Mouse (Mus musculus) right cerebral cortex, postnatal 25 days (tissue): ENCODE results near the gene Armh2.
A peak's percentile ranks its signal among the peaks of the same experiment; 100 is the strongest.

ENCODE experiments used
- DNase-seq: peaks from one replicate; pipeline ENCODE4 v3.0.0; 2022

Armh2 gene

DNA sequence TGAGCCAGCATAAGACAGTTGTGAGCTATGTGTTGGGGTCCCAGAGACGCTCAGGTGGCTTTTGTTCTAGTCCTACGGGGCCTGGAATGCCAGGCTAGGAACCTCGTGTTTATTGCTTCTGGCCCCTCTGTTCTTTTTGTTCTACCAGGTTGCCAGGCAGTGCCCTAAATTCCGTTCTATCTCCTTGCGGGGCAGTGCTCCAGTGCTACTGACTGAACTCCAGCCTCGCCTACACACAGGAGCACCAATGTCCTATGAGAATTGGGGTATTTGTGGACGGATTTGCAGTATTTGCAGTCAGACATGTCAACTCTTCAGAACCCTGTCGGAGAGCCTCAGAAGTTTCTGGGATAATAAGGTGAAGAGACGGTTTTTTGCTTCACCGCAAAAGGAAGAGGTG lies at the start of gene Armh2:
TSS of gene Armh2 (plus strand) at position 205 of the 400 bp plus-strand sequence.
- DNase-seq, result no peak

DNA sequence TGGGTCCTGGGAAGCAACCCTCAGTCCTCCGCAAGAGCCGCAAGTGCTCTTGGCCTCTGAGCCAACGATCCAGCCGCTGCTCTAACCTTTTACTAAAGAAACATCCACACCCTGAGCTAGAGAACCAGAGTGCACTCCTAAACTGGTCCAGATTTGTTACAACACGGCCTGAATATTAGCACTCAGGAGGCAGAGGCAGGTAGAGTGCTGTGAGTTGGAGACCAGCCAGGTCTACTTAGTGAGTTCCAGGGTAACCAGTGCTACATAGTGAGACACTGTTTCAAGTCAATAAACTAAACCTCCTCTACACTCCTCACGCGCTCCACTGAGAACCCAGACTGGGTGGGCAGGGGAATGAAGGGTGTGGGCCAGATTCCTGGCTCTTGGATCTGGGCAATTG lies 47.7 kb upstream of the Armh2 start:
- no peak for DNase-seq

DNA sequence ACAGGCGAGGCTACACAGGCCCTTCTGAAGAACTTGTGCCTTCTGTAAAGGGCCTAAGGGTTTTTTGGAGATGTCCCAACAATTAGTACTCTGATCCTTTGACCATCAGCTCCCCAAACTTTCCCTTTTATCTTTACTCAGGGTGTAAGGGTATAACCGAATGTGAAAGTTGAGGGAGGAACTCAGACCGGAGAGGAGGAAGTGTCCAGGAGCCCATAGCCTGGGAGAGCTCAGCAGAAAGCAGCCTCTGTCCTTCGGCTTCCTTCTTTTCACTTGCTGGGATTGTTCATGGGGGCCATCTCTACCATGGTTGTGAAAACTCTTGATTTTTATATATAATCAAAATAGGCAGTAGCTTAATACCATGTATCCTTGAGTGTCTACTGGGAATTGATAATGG lies 42.3 kb upstream of the Armh2 start:
- DNase-seq, result no peak

DNA sequence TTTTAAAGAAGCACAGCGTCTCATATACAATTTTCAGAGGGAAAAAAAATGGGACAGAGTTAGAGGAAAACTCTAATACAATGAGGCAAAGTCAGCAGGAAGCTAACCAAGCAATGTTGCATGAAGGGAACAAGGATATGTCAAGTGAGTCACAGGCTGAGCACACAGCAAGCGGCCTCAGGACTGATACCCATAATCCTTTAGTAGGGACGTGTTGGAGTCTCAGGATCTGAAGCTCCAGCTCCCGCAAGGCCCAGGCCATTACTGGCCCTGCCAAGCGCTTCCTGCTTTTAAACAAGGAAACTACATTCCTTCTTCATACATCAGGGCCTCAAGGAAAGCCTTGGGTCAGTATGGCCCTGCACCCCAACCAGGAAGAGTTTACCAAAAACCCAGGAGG lies 38.9 kb upstream of the Armh2 start:
- no peak for DNase-seq

DNA sequence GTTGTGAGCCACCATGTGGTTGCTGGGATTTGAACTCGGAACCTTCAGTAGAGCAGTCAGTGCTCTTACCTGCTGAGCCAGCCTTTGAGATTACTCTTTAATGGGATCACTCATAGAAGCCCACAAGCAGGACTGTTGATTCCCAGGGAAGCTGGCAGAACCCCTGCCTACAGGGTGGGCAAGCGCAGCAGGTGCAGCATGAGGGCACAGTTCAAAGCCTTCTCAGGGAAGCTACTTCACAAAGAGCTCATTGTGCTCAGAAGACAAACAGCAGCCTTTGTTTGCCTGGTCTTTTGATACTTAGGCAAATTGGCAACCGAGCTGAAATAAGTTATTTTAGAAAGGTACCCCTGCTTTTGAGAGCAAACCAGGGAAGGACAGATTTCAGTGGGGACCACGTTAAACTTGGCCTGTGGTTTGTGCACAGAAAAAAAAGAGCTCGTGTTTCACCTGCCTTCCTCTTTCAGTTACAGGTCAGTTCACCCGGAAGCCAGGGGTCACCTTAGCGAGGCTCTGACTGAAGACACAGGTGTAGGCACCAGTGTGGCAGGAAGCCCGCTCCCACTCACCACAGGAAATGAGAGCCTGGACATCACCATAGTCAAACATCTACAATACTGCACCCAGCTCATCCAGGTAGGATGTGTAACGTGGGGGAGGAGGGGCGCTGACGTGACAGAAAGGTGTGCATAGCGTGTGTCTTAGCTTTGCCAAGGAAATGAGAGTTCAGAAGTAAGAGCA lies 31.2 kb upstream of the Armh2 start:
- DNase-seq, result no peak

DNA sequence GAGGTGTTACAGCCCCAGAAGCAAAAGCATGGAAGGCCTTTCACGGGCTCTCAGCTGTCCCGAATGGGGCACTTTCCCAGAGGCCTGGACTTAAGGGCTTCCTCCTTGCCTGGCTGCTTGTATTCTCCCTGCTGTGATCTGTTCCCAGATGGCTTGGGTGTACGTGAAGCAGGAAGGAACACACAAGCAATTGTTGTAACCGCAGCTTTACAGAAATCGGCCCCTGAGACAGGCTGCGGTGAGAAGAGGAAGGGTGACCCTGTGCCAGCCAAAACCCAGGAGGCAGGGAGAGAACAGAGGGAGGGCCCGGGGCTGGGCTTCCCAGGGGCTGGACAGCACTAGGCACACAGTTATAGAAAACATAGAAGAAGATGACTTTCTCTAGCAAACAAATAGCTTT lies 30.1 kb upstream of the Armh2 start:
- no peak for DNase-seq

DNA sequence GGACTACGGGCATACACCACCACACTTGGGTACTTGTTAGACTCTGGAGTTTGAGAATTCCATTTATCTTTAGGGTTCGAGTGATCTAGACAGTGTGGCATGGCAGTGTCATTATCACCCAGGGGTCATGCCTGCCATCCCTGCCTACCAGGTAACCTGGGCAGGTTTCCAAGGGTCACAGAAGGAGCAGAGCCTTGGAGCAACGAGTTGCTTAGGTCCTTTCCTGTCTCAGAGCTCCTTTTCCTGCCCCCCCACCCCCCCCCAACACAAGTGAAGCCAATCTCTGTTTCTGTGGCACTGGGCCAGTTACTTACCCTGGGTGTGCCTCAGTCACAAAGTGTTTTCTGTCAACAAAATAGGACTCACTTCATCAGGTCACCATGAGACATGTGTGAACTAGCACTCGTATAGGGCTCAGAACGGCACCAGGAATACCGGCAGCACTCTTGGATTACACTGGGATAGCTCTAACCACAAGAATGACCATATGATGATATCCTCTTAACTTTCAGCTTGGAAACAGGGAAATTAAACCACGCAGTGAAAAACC lies 28.4 kb upstream of the Armh2 start:
- DNase-seq, result no peak

DNA sequence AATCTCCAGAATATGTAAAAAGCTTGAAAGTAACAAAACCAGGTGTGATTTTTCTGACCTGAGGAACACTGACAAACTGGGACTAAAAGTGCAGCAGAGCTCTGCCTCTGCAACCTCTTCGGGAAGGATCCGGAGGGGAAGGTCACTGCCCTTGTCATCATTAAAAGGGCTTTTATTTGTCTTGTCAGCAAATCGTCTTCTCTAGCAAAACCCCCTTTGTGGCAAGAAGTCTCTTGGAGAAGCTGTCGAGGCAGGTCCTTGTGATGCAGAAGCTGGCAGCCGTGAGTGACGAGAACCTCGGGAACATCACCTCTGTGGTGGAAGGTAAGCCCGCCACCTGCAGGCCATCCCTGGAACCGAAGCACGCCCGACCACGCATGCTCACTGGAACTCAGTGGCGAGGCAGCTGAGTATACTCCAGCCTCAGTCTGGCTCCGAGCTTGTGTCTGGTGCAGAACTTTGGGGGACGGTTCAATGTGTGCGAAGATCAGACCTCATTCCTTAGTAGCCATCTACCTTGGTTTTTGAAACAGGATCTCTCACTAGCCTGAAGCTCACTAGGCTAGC lies 27.5 kb upstream of the Armh2 start:
- DNase-seq, result peak; percentile 86

DNA sequence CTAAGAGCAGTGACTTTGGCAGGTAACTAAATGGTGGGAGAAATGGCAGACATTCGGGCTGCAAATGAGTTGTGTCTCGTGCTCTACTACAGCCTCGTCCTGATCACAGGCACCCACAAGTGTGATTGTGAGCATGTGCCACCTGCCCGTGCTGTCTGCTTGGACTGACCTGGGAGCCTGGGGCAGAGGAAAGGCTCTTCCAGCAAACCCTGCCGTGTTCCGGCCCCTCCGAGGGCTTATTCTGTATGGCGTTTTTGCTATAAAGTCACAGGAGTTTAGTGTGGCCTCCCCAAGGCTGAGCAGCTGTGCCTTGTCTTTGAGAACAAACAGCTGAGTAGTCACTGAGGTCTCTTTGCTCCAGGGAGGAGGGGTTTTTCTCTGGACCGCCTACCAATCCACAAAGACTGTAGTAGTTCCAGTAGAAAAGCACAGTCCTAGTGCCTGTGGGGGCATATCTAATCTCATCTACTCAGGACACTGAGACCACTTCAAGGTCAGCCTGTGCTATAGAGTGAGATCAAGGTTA lies 26.6 kb upstream of the Armh2 start:
- DNase-seq, result no peak

DNA sequence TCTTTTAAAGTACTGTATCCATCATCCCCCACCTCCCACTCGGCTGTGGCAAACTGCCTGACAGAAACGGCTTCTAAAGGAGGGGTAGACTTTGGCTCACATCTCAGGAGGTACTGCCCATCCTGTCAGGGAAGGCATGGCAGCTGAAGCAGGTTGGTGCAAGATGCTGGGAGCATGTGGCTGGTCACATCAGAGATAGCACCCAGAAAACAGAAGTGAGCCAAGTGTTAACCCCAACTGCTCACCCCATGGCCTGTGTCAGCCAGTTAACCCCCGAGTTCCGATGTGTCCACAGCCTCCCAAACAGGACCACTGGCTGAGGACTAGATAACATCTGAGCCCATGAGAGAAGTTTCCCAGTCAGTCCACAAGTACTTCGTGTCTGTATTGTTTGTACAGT lies 25.4 kb upstream of the Armh2 start:
- DNase-seq, result no peak

DNA sequence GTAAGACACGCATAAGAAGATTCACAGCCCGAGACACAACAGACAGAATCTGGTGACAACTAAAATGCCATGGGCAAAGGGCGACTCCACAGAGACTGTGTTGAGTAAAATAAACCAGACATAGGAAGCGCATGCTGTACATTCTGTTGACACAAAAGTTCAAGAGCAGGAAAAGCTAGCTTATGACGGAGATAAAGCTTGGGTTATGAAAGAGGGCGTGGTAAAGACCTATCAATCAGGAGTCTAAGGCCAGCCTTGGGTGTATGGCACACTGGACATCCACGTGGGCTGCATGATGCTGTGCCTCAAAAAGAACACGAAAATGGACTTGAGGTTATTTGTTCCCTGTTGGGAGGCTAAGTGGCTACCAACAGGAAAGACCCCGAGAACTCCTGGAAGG lies 24.6 kb upstream of the Armh2 start:
- DNase-seq, result no peak

DNA sequence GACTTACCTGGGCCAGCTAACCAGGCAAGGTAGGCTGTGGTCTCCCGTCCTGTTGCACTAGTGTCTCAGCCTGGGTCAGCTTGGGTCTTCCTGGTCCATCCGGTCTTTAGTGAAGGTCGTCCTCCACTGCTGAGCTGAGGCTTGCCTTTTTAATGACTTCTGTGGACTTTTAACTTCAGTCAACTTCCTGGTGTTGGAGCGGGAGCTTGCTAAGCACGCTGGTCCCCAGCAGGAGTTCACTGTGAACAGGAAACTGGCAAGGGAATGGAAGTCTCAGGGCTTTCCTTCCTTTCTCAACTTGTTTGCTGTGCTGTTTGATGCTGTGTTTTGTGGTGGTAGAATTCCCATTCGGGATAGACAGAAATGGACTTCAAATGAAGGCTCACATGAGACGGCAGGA lies 23.4 kb upstream of the Armh2 start:
- DNase-seq, result no peak

DNA sequence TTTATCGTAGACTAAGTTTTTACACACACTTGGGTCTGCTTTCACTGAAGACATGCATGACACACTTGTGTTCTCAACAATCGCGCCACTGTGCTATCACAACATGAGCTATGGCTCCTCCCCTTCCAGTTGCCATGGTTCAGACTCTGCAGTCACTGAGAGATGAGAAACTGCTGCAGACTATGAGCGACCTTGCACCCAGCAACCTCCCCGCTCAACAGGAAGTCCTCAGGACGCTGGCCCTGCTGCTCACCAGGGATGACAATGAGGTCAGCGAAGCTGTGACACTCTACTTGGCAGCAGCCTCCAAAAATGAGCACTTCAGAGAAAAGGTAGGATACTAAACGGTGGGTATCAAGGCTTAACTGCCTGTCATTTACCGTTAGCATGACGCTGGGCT lies 19.5 kb upstream of the Armh2 start:
- no peak for DNase-seq

DNA sequence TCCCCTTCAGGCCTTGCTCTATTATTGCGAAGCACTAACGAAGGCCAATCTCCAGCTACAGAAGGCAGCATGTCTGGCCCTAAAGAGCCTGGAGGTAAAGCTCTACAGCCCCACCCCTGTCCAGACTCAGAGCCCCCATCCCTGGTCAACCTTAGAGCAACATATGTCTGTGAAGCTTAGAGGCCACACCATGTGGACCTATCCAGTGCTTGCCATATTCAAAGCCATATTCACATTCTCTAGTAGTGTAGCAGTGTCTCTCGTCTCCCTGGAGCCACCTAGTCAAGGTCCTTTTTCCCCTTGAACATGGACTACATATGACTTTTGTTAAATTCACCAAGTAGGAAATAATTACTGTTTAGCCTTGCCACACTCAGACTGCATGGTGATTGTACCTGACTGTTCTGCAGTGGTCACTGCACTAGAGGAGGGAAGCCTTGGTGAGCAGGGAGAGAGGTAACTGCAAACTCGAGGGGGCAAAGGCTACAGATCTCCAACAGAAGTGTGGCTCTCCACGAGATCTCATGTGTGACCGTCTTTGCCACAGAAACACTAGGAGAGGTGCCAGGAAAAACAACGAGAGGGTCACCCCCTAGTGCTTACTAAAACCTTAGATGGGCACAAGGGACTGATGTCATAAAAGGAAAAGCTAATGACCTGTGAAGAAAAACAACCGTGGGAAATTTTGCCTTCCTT lies 17.2 kb upstream of the Armh2 start:
- no peak for DNase-seq

DNA sequence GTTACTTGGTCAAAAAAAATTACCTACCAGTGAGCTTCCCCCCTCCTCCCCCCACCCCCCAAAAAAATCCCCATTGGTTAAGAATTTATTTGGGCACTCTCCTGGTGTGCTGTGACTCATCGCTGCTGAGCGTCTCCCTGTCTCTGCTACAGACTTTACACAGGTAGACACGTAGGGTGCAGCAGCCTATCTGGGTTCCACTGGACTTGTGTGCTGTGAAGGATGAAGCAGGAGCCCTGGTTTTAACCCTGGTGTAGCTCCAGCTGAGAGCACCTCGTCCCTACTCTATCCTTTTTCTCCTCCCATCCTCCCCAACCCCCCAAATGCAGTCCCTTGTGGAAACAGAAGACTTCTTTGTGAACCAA lies 16.7 kb upstream of the Armh2 start:
- DNase-seq, result no peak

DNA sequence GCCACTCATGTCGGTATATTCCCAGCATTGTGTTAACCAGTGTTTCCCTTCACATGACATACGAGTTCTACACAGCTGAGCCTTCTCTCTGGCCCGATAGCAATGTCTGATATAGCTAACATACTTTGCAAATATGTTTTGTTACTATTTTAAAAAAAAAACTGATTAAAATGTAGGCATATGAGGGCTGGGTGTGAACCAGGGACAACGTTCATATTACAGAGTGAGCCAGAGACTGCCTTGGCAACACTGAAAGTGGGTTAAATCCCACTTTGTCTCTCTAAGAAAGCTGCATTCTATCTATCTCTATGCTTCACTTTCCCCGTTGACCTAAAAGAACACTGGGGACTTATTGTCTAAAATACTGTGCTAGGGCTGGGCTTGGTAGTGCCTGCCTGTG lies 11.9 kb upstream of the Armh2 start:
- DNase-seq, result no peak

DNA sequence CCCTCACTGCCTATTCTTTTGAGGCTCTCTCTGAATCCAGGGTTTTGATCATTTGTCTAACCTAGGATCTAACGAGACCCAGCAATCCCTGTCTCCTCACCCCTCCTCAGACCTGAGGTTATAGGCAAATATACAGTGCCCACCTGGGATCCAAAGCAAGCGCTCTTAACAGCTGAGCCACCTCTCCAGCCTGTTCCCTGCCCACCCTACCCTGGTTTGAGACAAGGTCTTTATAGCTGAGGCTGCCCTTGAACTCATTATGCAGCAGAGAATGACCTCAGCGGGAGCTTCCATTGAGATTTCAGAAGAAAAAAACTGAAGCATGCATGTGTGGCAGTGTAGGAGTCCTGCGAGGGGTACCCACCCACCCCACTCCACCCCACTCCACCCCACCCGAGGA lies 6.5 kb upstream of the Armh2 start:
- no peak for DNase-seq

DNA sequence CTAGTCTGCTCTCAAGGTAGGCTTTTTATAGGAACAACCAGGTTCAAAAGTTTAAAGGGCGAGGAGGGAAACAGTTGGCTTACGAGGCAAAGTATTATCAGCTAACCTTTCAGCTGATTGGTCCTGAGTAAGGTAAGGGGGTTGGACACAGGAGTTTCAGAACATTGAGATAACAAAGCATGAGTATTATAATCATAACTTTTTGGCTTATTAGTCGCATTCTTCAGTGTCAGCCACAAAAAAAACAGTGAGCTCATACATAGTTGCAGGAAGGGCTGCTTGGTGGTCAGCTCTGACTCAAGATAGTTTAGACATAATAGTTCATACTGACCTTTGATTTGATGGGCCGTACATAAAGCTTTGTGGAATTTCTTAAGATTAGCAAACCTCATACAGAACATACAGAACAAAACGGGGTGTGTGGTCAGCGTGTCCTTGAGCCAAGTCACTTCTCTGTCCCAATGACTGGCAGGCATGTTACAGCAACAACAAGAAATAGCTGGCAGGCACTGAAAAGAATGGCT lies 5.4 kb upstream of the Armh2 start:
- no peak for DNase-seq

DNA sequence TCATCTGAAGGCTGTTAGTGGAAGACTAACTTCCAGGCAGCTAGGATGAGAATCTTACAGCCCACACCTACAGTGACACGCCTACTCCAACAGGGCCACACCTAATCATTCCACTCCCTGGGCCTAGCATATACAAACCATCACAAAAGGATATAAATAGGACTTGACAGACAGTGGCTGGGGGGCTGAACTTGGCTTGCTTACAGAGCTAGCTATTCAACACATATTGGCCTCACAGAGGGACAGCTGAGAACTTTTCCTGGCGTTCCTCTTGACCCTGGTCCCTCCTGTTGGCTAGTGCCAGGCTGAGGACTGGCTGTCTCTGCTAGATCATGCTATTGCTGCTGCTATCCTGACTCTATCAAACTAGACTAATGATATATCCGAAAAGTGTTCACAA lies 6.8 kb downstream of the Armh2 start:
- no peak for DNase-seq

DNA sequence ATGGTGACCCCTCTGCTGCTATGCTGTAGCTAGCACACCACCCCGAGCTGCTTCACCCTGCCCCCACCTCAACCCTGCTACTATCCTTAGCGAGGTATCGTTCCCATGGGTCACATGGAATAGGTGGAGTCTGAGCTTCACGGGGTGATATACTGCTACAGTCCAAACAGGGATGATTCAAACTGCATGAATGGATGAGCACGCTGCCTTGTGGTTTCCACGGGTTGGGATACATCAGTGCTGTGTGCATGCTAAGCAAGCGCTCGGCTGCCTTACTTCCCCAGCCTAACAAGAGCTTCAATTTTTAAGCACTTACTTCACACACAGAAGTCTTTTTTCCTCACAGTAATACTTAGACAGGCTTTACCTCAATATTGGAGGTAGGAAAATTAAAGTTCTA lies 9.8 kb downstream of the Armh2 start:
- DNase-seq, result no peak

DNA sequence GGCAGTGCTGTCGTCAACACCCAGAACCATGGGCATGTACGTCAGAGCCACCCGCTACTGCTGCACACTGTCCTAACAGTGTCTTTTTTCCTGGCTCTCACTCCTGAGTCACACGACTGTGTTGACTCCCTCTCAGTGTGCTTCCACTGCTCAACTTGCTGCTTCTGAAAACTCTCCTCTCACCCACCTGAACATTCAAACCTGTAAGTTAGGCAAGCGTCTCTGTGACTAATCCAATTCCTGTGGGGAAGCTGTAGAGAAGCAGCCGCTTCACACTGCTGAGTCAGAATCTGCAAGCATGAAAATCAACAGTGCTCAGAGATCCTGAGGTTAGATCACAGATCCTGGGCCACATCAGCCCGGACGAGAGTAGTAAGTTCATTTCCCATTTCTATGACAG lies 10.4 kb downstream of the Armh2 start:
- peak; percentile 22 for DNase-seq

DNA sequence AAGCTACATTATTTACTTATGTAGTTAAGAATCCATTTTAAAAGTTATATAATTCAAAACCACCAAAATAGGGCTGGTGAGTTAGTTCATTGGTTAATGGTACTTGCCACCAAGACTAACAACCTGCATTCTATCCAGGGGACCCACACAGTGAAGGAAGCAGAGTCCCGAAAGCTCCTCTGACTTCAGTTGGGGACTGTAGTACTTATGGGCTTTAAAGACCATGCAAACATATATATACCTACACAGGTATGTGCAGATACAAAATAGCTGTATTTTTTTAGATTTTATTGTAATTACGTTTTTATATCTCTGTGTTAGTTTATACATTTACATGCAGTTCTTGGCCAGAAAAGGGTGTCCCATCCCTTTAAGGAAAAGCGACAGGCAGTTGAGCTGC lies 15.7 kb downstream of the Armh2 start:
- no peak for DNase-seq

DNA sequence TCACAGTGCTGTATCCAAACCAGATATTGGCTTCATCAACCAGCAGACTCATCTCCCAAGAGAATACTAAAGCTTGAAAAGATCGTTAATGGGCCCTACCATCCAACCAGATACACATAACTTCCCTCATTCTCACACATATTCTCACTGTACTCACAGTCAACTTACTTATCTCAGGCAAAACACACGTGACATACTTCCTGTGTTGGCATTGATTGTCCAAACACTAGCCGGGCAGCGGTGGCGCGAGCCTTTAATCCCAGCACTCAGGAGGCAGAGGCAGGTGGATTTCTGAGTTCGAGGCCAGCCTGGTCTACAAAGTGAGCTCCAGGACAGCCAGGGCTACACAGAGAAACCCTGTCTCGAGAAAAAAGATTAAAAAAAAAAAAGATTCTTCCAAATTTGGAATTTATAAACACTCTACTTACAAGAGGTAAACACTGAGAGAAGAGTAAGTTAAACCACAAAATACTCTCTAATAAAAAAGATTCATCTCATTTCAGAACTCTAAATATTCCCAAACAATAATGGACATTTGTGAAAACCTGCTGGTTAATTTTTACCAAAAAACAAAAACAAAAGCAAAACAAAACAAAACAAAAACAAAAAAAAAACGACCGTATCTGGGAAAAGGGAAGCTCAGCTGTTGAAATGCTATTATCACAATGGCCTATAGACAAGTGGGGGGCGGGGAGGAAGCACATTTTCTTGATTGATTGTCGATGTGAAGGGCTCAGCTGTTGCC lies 17.0 kb downstream of the Armh2 start:
- DNase-seq, result no peak
